In genomic region chr3:133626442-133626841, GRCm38 (mm10) we compare ENCODE assay signal across 16 mouse cellular contexts.
DNase-seq lines count a peak whose midpoint lies in the region; ATAC-seq and TF ChIP-seq lines count a peak whose summit lies in the region.
"Had no signal": no experiment of that assay in that cellular context is flagged by ENCODE, and none has a peak within 500 bp of the region (broad histone marks: within the 10 kb centered on the region; RNA-seq: fewer than 3 reads in every experiment).

No protein-coding gene starts in this region.

- peak overlapping the region; percentile 2; the same call in 1 of the 2 replicates for H3K9ac ChIP-seq in CH12.LX (ENCODE audit: insufficient read depth, low read depth)
- no peak overlapping the region for H3K9ac ChIP-seq in stomach, postnatal 0 days (ENCODE audit: low read length)
- H3K9ac ChIP-seq in neural tube, embryonic 15.5 days (replicated peaks) = no peak overlapping the region
- H3K9ac ChIP-seq: heart, embryonic 12.5 days; neural tube, embryonic 13.5 days had no signal

- DNase-seq in left cerebral cortex, adult 9 months (ENCODE audit: low spot score in 2 of 2) = peak; percentile 8 to 19
- DNase-seq in left cerebral cortex, adult 11 months (ENCODE audit: low spot score) = no peak
- DNase-seq in CH12.LX (ENCODE audit: extremely low read depth) = peak; percentile 81
- no peak for DNase-seq in stomach, postnatal 0 days (ENCODE audit: low spot score)
- DNase-seq: cerebellum, adult 2 months; kidney, adult 18-20 months; lung, postnatal 10 days; midbrain, embryonic 14.5 days; thymus, postnatal 25 days had no signal

- peak; percentile 98 for TF ChIP-seq EP300 in CH12.LX (IDR thresholded peaks at IDR 0.05; ENCODE audit: low read length)
- no peak for TF ChIP-seq EP300 in stomach, postnatal 0 days (optimal IDR thresholded peaks at IDR 0.05)

- H3K4me3 ChIP-seq in CH12.LX (replicated peaks in 1 of 3; ENCODE audit: low read depth in 2 of 3, low read length in 2 of 3, poor library complexity in 1 of 3) = no peak overlapping the region
- no peak overlapping the region for H3K4me3 ChIP-seq in embryonic fibroblast, embryonic 13.5 days (ENCODE audit: insufficient read depth, low read length)
- no peak overlapping the region for H3K4me3 ChIP-seq in stomach, postnatal 0 days (ENCODE audit: low read depth, low read length)
- no peak overlapping the region for H3K4me3 ChIP-seq in neural tube, embryonic 15.5 days (replicated peaks)
- H3K4me3 ChIP-seq: heart, embryonic 12.5 days; hindbrain, embryonic 10.5 days; neural tube, embryonic 13.5 days had no signal

- H3K4me1 ChIP-seq in CH12.LX (ENCODE audit: control insufficient read depth in 1 of 2, insufficient read depth in 2 of 2) = peaks cover 30 to 43% of the 10 kb centered on the region in 2 experiments
- peaks cover 4% of the 10 kb centered on the region; the same call in 1 of the 2 replicates for H3K4me1 ChIP-seq in embryonic fibroblast, embryonic 13.5 days (ENCODE audit: control insufficient read depth, insufficient read depth, low read length)
- no peaks in the 10 kb centered on the region for H3K4me1 ChIP-seq in stomach, postnatal 0 days (replicated peaks; ENCODE audit: control insufficient read depth, insufficient read depth)
- no peaks in the 10 kb centered on the region for H3K4me1 ChIP-seq in neural tube, embryonic 15.5 days
- H3K4me1 ChIP-seq: neural tube, embryonic 13.5 days had no signal

- no peaks in the 10 kb centered on the region for H3K27me3 ChIP-seq in CH12.LX (replicated peaks)
- H3K27me3 ChIP-seq in stomach, postnatal 0 days (ENCODE audit: control insufficient read depth, insufficient read depth, low read length) = no peaks in the 10 kb centered on the region
- no peaks in the 10 kb centered on the region for H3K27me3 ChIP-seq in neural tube, embryonic 15.5 days (replicated peaks)
- H3K27me3 ChIP-seq: heart, embryonic 12.5 days; neural tube, embryonic 13.5 days had no signal

- H3K9me3 ChIP-seq in CH12.LX (replicated peaks; ENCODE audit: low read length) = no peaks in the 10 kb centered on the region
- H3K9me3 ChIP-seq in stomach, postnatal 0 days (ENCODE audit: control insufficient read depth, low read length) = no peaks in the 10 kb centered on the region
- no peaks in the 10 kb centered on the region for H3K9me3 ChIP-seq in neural tube, embryonic 15.5 days (replicated peaks)
- H3K9me3 ChIP-seq: G1E; heart, embryonic 12.5 days; hindbrain, embryonic 10.5 days; neural tube, embryonic 13.5 days had no signal

- no peaks in the 10 kb centered on the region for H3K79me2 ChIP-seq in CH12.LX (replicated peaks; ENCODE audit: control insufficient read depth, extremely low read depth, insufficient read depth, poor library complexity, severe bottlenecking)

- peak overlapping the region; percentile 10; the same call in 1 of the 2 replicates for H3K4me2 ChIP-seq in CH12.LX (ENCODE audit: insufficient read depth, low read depth, poor library complexity, severe bottlenecking)
- H3K4me2 ChIP-seq in stomach, postnatal 0 days (replicated peaks; ENCODE audit: low read depth) = no peak overlapping the region
- no peak overlapping the region for H3K4me2 ChIP-seq in neural tube, embryonic 15.5 days
- H3K4me2 ChIP-seq: heart, embryonic 12.5 days; neural tube, embryonic 13.5 days had no signal

- TF ChIP-seq POLR2A in CH12.LX (IDR thresholded peaks at IDR 0.05; ENCODE audit: low read depth, low read length) = no peak
- no peak for TF ChIP-seq POLR2A in embryonic fibroblast, embryonic 13.5 days (IDR thresholded peaks at IDR 0.05; ENCODE audit: low read depth, low read length)

- TF ChIP-seq RAD21 in CH12.LX (IDR thresholded peaks at IDR 0.05; ENCODE audit: low read depth, low read length) = no peak; the same call in none of the 2 replicates

- dilution Hi-C loops in CH12.LX (cut with MboI; ENCODE audit: extremely low pct_ligation_motif_present, extremely low pct_unique_long_range_greater_than_20kb, low sequenced_read_pairs) = no loop called here

- 43% methylated on average over 1 of the region's 1 CpGs for WGBS in stomach, postnatal 0 days
- 68% methylated on average over 1 of the region's 1 CpGs for WGBS in neural tube, embryonic 15.5 days

- H3K36me3 ChIP-seq in CH12.LX (replicated peaks in 1 of 2; ENCODE audit: control insufficient read depth in 1 of 2, insufficient read depth in 1 of 2, low read length in 1 of 2) = no peaks in the 10 kb centered on the region
- no peaks in the 10 kb centered on the region for H3K36me3 ChIP-seq in stomach, postnatal 0 days (ENCODE audit: control insufficient read depth, insufficient read depth, low read length)
- H3K36me3 ChIP-seq in neural tube, embryonic 15.5 days = no peaks in the 10 kb centered on the region
- H3K36me3 ChIP-seq: G1E; heart, embryonic 12.5 days; hindbrain, embryonic 10.5 days; neural tube, embryonic 13.5 days had no signal

- in situ Hi-C loops in CH12.LX (cut with MboI; ENCODE audit: low pct_ligation_motif_present, low pct_unique_long_range_greater_than_20kb, low sequenced_read_pairs) = no loop called here

- TF ChIP-seq CTCF in CH12.LX (conservative IDR thresholded peaks at IDR 0.05 in 1 of 2, IDR thresholded peaks at IDR 0.05 in 1 of 2; ENCODE audit: low read depth in 2 of 2, low read length in 2 of 2) = no peak
- no peak for TF ChIP-seq CTCF in embryonic fibroblast, embryonic 13.5 days (IDR thresholded peaks at IDR 0.05; ENCODE audit: borderline replicate concordance, insufficient read depth, low read length)
- no peak for TF ChIP-seq CTCF in stomach, postnatal 0 days (IDR thresholded peaks at IDR 0.05; ENCODE audit: low read depth)

- H3K27ac ChIP-seq in CH12.LX (ENCODE audit: insufficient read depth, low read depth) = peak overlapping the region; percentile 31
- peak overlapping the region; percentile 59 for H3K27ac ChIP-seq in embryonic fibroblast, embryonic 13.5 days (ENCODE audit: insufficient read depth, low read length)
- no peak overlapping the region for H3K27ac ChIP-seq in stomach, postnatal 0 days (replicated peaks)
- H3K27ac ChIP-seq in neural tube, embryonic 15.5 days (replicated peaks) = no peak overlapping the region
- H3K27ac ChIP-seq: hindbrain, embryonic 10.5 days; neural tube, embryonic 13.5 days had no signal

- peak; percentile 59; the same call in 1 of the 2 replicates for ATAC-seq in neutrophil, adult 5-6 weeks (ENCODE audit: extremely low read depth, insufficient number of reproducible peaks, low FRiP score, poor library complexity, severe bottlenecking)
- no peak for ATAC-seq in stomach, postnatal 0 days (ENCODE audit: low FRiP score, low TSS enrichment)
- ATAC-seq in neural tube, embryonic 15.5 days (ENCODE audit: low FRiP score) = no peak

TF ChIP-seq in CH12.LX, 34 proteins besides CTCF, POLR2A, EP300 and RAD21:
- TF ChIP-seq ZC3H11A (IDR thresholded peaks at IDR 0.05; ENCODE audit: low read depth, low read length) (no peak), BHLHE40 (IDR thresholded peaks at IDR 0.05; ENCODE audit: low read depth, low read length) (peak; percentile 89), RCOR1 (conservative IDR thresholded peaks at IDR 0.05; ENCODE audit: low read depth, low read length) (peak; percentile 97), PAX5 (IDR thresholded peaks at IDR 0.05; ENCODE audit: low read length) (no peak), IRF4 (IDR thresholded peaks at IDR 0.05; ENCODE audit: low read depth, low read length) (peak; percentile 95), USF2 (conservative IDR thresholded peaks at IDR 0.05; ENCODE audit: low read depth, low read length) (no peak), SIN3A (IDR thresholded peaks at IDR 0.05; ENCODE audit: low read length) (peak; percentile 70), JUN (IDR thresholded peaks at IDR 0.05; ENCODE audit: insufficient read depth, low read depth, low read length) (peak; percentile 98), HCFC1 (IDR thresholded peaks at IDR 0.05; ENCODE audit: low read depth, low read length) (peak; percentile 34), TBP (conservative IDR thresholded peaks at IDR 0.05; ENCODE audit: low read depth, low read length) (peak; percentile 71; the same call in 1 of the 2 replicates), UBTF (IDR thresholded peaks at IDR 0.05; ENCODE audit: low read depth, low read length) (no peak; the same call in 1 of the 2 replicates), CHD1 (IDR thresholded peaks at IDR 0.05; ENCODE audit: low read depth, low read length) (no peak; the same call in 1 of the 2 replicates), TCF12 (IDR thresholded peaks at IDR 0.05; ENCODE audit: low read depth, low read length) (peak; percentile 84), CHD2 (IDR thresholded peaks at IDR 0.05; ENCODE audit: low read length) (peak; percentile 81), ELF1 (IDR thresholded peaks at IDR 0.05; ENCODE audit: low read depth, low read length) (peak; percentile 43; the same call in 1 of the 2 replicates), MEF2A (IDR thresholded peaks at IDR 0.05; ENCODE audit: borderline replicate concordance, low read depth, low read length) (peak; percentile 85), MYC (IDR thresholded peaks at IDR 0.05; ENCODE audit: low read depth, low read length) (peak; percentile 55), KAT2A (IDR thresholded peaks at IDR 0.05; ENCODE audit: insufficient replicate concordance, low read length) (peak; percentile 58; the same call in 1 of the 2 replicates), MAZ (IDR thresholded peaks at IDR 0.05; ENCODE audit: low read depth, low read length) (peak; percentile 84), JUND (conservative IDR thresholded peaks at IDR 0.05; ENCODE audit: low read depth, low read length) (peak; percentile 97), MAFK (IDR thresholded peaks at IDR 0.05; ENCODE audit: insufficient replicate concordance, low read length) (peak; percentile 77; the same call in 1 of the 2 replicates), ETS1 (conservative IDR thresholded peaks at IDR 0.05; ENCODE audit: low read depth, low read length) (peak; percentile 97), ZNF384 (IDR thresholded peaks at IDR 0.05; ENCODE audit: low read depth, low read length) (peak; percentile 99), GABPA (IDR thresholded peaks at IDR 0.05; ENCODE audit: insufficient replicate concordance, low read depth, low read length) (no peak), MAX (IDR thresholded peaks at IDR 0.05; ENCODE audit: low read length) (no peak), ZKSCAN1 (IDR thresholded peaks at IDR 0.05; ENCODE audit: borderline replicate concordance, low read depth, low read length) (no peak), SMC3 (IDR thresholded peaks at IDR 0.05; ENCODE audit: low read depth, low read length) (peak; percentile 10; the same call in 1 of the 2 replicates)

Comparison
In these comparisons a context has a peak if more than half of its experiments do, and no peak if none do; other contexts are left out.
1. DNase-seq: peak in left cerebral cortex, adult 9 months (2 of 2) and CH12.LX (single experiment); none in left cerebral cortex, adult 11 months (single experiment) and stomach, postnatal 0 days (single experiment).
2. H3K27ac ChIP-seq: peak in CH12.LX (single experiment) and embryonic fibroblast, embryonic 13.5 days (single experiment); none in stomach, postnatal 0 days (single experiment) and neural tube, embryonic 15.5 days (single experiment).